Mouse (Mus musculus): ENCODE measurements at regions not wholly inside any gene's neighbourhood (a gene's known extent, or its start where the extent isn't known, plus 50 kb on each side); places are given as distances from the start of the nearest gene placed in this dataset.

- Histone ChIP-seq H3K9ac (no peak overlapping the region), H3K27ac (no peak overlapping the region), H3K36me3 (no peaks in the 10 kb centered on the region), H3K27me3 (no peaks in the 10 kb centered on the region), H3K9me3 (no peaks in the 10 kb centered on the region), H3K4me1 (peaks cover 16% of the 10 kb centered on the region), H3K4me2 (no peak overlapping the region), H3K4me3 (no peak overlapping the region)
- WGBS = 59% methylated on average over 4 of the region's 4 CpGs
- no peak for ATAC-seq (ENCODE audit: insufficient number of reproducible peaks, low FRiP score, low TSS enrichment, low read depth)
Observed at GRCm38 (mm10) chr11:19118258-19118657, 99.5 kb upstream of the Meis1 start.

DNA sequence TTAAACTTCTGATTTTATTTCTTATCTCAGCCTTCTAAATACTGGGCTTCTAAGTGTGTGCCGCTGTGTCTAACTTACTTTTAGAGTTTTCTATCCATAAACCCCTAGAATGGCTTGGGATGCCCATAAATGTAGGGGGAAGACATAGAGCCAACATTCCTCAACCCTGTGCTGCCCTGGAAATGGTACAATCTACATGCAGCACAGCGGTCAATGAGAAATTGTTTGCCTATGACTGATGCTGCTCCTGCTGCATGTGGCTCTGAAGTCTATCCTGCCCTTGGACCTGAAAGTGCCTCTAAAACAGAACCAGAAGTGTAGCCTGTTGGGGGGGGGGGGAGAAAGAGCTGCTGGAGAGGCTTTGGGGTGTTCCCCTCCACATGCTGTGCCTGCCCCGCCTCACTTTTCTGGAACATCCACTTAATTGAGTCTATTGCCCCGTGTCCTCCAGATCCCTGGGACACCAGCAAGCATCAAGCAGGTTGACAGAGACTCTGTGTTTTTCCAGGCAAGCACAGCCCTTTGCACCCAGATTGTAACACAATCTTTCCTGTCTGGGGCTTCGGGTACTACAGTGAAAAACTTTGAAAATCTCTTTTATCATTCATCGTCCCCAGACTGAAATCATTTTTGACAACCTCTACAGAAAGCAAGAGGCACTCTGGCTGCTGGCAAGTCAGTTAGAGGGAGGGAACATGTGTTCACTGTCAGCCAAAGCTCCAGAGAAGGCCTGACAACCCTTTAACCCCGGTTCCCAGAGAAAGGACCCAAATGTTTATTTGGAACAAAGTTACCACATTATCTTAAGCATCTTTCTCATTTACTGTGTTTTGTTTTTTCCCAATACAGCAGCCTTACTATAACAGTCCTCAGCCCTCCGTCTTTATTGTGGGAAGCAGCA, 101.4 kb upstream of the Meis1 start:
- no peaks in the 10 kb centered on the region for H3K9me3 ChIP-seq
- no peaks in the 10 kb centered on the region for H3K36me3 ChIP-seq
- H3K4me2 ChIP-seq = no peak overlapping the region
- H3K4me1 ChIP-seq = peaks cover 16% of the 10 kb centered on the region
- 45% methylated on average over 8 of the region's 8 CpGs for WGBS
- H3K27ac ChIP-seq = no peak overlapping the region
- no peak for ATAC-seq (ENCODE audit: insufficient number of reproducible peaks, low FRiP score, low TSS enrichment, low read depth)
- H3K27me3 ChIP-seq = no peaks in the 10 kb centered on the region
- no peak overlapping the region for H3K9ac ChIP-seq
- H3K4me3 ChIP-seq = no peak overlapping the region

DNA sequence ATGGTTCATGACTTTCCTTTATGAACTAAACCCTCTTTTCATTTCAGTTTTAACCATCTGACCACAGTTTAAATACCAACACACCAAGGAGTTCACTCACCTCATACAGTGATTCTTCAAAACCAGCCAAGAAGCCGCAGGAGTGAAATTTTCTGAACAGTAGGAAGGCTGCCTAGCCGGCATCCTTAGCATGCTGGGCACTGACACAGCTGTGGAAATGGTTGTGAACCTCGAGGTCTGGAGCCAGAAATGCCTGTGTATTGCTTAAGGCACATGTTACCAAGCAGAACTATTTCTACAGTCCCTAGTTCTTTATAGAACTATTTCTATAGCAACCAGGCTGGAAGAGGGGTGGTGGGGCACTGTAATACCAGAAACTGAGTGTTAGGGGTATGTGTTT, 102.1 kb upstream of the Meis1 start:
- no peak for ATAC-seq (ENCODE audit: insufficient number of reproducible peaks, low FRiP score, low TSS enrichment, low read depth)
- Histone ChIP-seq H3K9me3 (no peaks in the 10 kb centered on the region), H3K27ac (no peak overlapping the region), H3K4me1 (peaks cover 16% of the 10 kb centered on the region), H3K4me2 (no peak overlapping the region), H3K27me3 (no peaks in the 10 kb centered on the region), H3K36me3 (no peaks in the 10 kb centered on the region), H3K4me3 (no peak overlapping the region), H3K9ac (no peak overlapping the region)
- 33% methylated on average over 3 of the region's 3 CpGs for WGBS

DNA sequence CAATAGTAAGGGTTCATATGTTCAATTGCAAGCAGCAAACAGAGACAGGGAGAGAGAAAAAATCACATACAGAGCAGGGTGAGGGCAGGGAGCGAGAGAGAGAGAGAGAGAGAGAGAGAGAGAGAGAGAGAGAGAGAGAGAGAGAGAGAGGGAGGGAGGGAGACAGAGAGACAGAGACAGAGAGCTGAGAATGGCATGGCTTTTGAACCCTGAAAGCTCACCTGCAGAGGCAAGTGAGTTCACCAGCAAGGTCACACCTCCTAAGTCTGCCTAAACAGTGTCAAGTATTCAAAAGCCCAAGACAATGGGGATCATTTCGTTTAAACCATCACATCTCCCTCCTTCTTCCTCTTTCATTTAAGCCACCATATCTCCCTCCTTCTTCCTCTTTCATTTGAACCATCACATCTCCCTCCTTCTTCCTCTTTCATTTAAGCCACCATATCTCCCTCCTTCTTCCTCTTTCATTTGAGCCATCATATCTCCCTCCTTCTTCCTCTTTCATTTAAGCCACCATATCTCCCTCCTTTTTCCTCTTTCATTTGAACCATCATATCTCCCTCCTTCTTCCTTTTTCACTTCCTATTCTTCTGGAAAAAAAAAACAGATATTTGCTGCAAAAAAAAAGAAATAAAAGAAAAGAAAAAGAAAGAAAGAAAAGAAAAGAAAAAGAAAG, 116.7 kb upstream of the Meis1 start:
- Histone ChIP-seq H3K27me3 (no peaks in the 10 kb centered on the region), H3K4me3 (no peak overlapping the region), H3K4me2 (no peak overlapping the region), H3K9me3 (no peaks in the 10 kb centered on the region), H3K27ac (no peak overlapping the region), H3K36me3 (no peaks in the 10 kb centered on the region), H3K4me1 (peaks cover 3% of the 10 kb centered on the region; the same call in 1 of the 2 replicates), H3K9ac (no peak overlapping the region)
- WGBS = 43% methylated on average over 2 of the region's 2 CpGs
- ATAC-seq (ENCODE audit: insufficient number of reproducible peaks, low FRiP score, low TSS enrichment, low read depth) = no peak

DNA sequence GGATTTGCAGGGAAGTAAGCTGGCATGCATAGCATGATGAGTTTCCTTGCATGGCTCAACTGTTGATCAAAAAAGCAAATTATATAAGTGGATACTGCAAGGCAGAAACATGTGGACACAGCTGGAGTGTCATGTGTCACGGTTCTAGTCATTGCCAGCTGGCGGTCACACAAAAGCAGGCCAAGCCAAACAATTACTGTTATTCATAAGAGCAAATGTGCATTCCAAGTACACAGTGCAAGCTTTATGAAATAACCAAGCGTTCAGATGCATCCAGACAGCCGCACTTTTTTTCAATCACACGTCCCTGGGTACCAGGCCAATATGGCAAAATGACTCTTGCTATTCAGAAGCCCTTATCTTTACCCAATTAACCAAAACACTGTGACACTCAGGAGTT, 119.6 kb upstream of the Meis1 start:
- H3K27me3 ChIP-seq = no peaks in the 10 kb centered on the region
- no peak overlapping the region for H3K27ac ChIP-seq
- peaks cover 5% of the 10 kb centered on the region for H3K4me1 ChIP-seq
- H3K4me2 ChIP-seq = no peak overlapping the region
- H3K9me3 ChIP-seq = no peaks in the 10 kb centered on the region
- no peaks in the 10 kb centered on the region for H3K36me3 ChIP-seq
- WGBS = 46% methylated on average over 5 of the region's 5 CpGs
- ATAC-seq (ENCODE audit: insufficient number of reproducible peaks, low FRiP score, low TSS enrichment, low read depth) = peak; percentile 77; the same call in 1 of the 2 replicates
- H3K4me3 ChIP-seq = no peak overlapping the region
- H3K9ac ChIP-seq = no peak overlapping the region

- H3K4me3 ChIP-seq = no peak overlapping the region
- no peaks in the 10 kb centered on the region for H3K27me3 ChIP-seq
- peaks cover 9% of the 10 kb centered on the region for H3K4me1 ChIP-seq
- H3K36me3 ChIP-seq = no peaks in the 10 kb centered on the region
- no peak overlapping the region for H3K9ac ChIP-seq
- no peak overlapping the region for H3K4me2 ChIP-seq
- 59% methylated on average over 2 of the region's 2 CpGs for WGBS
- no peak for ATAC-seq (ENCODE audit: insufficient number of reproducible peaks, low FRiP score, low TSS enrichment, low read depth)
- no peaks in the 10 kb centered on the region for H3K9me3 ChIP-seq
- no peak overlapping the region for H3K27ac ChIP-seq
Observed at GRCm38 (mm10) chr11:19138831-19139230, 120.0 kb upstream of the Meis1 start.

- H3K27me3 ChIP-seq = no peaks in the 10 kb centered on the region
- H3K27ac ChIP-seq = no peak overlapping the region
- no peak overlapping the region for H3K9ac ChIP-seq
- no peaks in the 10 kb centered on the region for H3K9me3 ChIP-seq
- ATAC-seq (ENCODE audit: insufficient number of reproducible peaks, low FRiP score, low TSS enrichment, low read depth) = peak; percentile 63; the same call in 1 of the 2 replicates
- H3K36me3 ChIP-seq = no peaks in the 10 kb centered on the region
- H3K4me1 ChIP-seq = peaks cover 9% of the 10 kb centered on the region
- no peak overlapping the region for H3K4me2 ChIP-seq
- no peak overlapping the region for H3K4me3 ChIP-seq
- 44% methylated on average over 17 of the region's 17 CpGs for WGBS
Observed at GRCm38 (mm10) chr11:19143267-19144000, 124.6 kb upstream of the Meis1 start.

GRCm38 (mm10) chr11:19144506-19144905, 125.7 kb upstream of the Meis1 start:
- ATAC-seq (ENCODE audit: insufficient number of reproducible peaks, low FRiP score, low TSS enrichment, low read depth) = no peak
- 81% methylated on average over 6 of the region's 6 CpGs for WGBS
- no peaks in the 10 kb centered on the region for H3K27me3 ChIP-seq
- peaks cover 9% of the 10 kb centered on the region; the same call in 1 of the 2 replicates for H3K4me1 ChIP-seq
- no peak overlapping the region for H3K9ac ChIP-seq
- no peak overlapping the region for H3K27ac ChIP-seq
- no peaks in the 10 kb centered on the region for H3K9me3 ChIP-seq
- H3K4me2 ChIP-seq = no peak overlapping the region
- no peak overlapping the region for H3K4me3 ChIP-seq
- no peaks in the 10 kb centered on the region for H3K36me3 ChIP-seq

DNA sequence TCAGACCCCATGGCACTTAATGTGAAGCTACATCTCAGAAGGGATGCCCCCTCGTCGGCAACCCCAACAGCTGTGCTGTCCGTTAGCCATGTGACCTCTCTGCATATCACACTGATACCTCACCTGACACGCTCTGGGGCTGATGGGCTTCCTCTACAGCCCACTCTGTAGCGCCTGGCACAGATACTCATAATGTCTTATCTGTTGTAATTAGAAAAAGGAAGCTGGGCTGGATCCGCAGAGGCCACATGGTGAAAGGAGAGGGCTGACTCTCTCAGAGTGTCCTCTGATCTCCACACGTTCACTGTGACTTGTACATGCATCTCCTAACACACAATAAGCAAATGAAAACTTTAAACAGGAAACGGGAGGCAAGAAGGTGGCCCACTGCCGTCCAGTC, 126.5 kb upstream of the Meis1 start:
- H3K27me3 ChIP-seq = no peaks in the 10 kb centered on the region
- H3K4me2 ChIP-seq = no peak overlapping the region
- no peak for ATAC-seq (ENCODE audit: insufficient number of reproducible peaks, low FRiP score, low TSS enrichment, low read depth)
- no peaks in the 10 kb centered on the region for H3K36me3 ChIP-seq
- H3K27ac ChIP-seq = no peak overlapping the region
- no peak overlapping the region for H3K4me3 ChIP-seq
- WGBS = 81% methylated on average over 9 of the region's 9 CpGs
- peaks cover 9% of the 10 kb centered on the region; the same call in 1 of the 2 replicates for H3K4me1 ChIP-seq
- H3K9ac ChIP-seq = no peak overlapping the region
- H3K9me3 ChIP-seq = no peaks in the 10 kb centered on the region

GRCm38 (mm10) chr11:19145991-19146390, 127.2 kb upstream of the Meis1 start:
- H3K4me2 ChIP-seq = no peak overlapping the region
- no peaks in the 10 kb centered on the region for H3K27me3 ChIP-seq
- H3K4me3 ChIP-seq = no peak overlapping the region
- H3K9me3 ChIP-seq = no peaks in the 10 kb centered on the region
- no peak overlapping the region for H3K27ac ChIP-seq
- peaks cover 9% of the 10 kb centered on the region; the same call in 1 of the 2 replicates for H3K4me1 ChIP-seq
- no peak for ATAC-seq (ENCODE audit: insufficient number of reproducible peaks, low FRiP score, low TSS enrichment, low read depth)
- H3K36me3 ChIP-seq = no peaks in the 10 kb centered on the region
- 80% methylated on average over 3 of the region's 3 CpGs for WGBS
- H3K9ac ChIP-seq = no peak overlapping the region

- no peak overlapping the region for H3K9ac ChIP-seq
- H3K4me1 ChIP-seq = no peaks in the 10 kb centered on the region
- no peaks in the 10 kb centered on the region for H3K36me3 ChIP-seq
- H3K4me2 ChIP-seq = no peak overlapping the region
- H3K27me3 ChIP-seq = no peaks in the 10 kb centered on the region
- no peaks in the 10 kb centered on the region for H3K9me3 ChIP-seq
- ATAC-seq (ENCODE audit: insufficient number of reproducible peaks, low FRiP score, low TSS enrichment, low read depth) = no peak
- H3K27ac ChIP-seq = no peak overlapping the region
- WGBS = 89% methylated on average over 3 of the region's 3 CpGs
- no peak overlapping the region for H3K4me3 ChIP-seq
Observed at GRCm38 (mm10) chr11:19151026-19151425, 132.2 kb upstream of the Meis1 start.

DNA sequence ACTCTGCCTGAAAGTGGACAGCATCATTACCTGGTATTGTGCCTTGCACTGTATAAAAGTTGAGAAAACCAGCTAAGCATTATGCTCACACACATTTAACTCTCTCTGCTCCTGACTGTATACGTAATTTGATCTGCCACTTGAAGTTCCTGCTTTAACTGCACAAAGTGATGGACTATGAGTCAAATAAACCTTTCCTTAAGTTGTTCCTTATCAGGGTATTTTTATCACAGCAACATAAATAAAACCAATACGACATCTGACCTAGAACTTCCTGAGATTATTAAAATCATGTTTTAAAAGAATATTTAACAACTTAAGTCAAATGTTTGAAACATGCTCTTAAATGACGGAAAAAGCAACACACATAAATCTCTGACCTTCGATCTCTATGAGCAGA, 134.9 kb upstream of the Meis1 start:
- Histone ChIP-seq H3K4me1 (no peaks in the 10 kb centered on the region), H3K27me3 (no peaks in the 10 kb centered on the region), H3K9me3 (no peaks in the 10 kb centered on the region), H3K4me2 (no peak overlapping the region), H3K4me3 (no peak overlapping the region), H3K9ac (no peak overlapping the region), H3K27ac (no peak overlapping the region), H3K36me3 (no peaks in the 10 kb centered on the region)
- 60% methylated on average over 4 of the region's 4 CpGs for WGBS
- no peak for ATAC-seq (ENCODE audit: insufficient number of reproducible peaks, low FRiP score, low TSS enrichment, low read depth)

Data from limb, embryonic 15.5 days (tissue).